Mouse (Mus musculus): ENCODE measurements around the gene Klhdc2. TPM values are rescaled to one million over a fixed set of nuclear protein-coding genes. Genes with fewer than 3 reads are reported as not detected.

Klhdc2 gene
- total RNA-seq (2012; rRNA removed), result 28.2 and 40.7 TPM in 2 replicates

GRCm38 (mm10) chr12:69296511-69297410 lies at the start of gene Klhdc2:
Klhdc2 (plus strand) TSS chr12:69296681.
- TF ChIP-seq MAFK (IDR thresholded peaks at IDR 0.05; ENCODE audit: insufficient read depth, low read depth, low read length), result no peak
- no peak for TF ChIP-seq ZNF384 (IDR thresholded peaks at IDR 0.05; ENCODE audit: low read depth, low read length)
- peak; percentile 78; the same call in 1 of the 2 replicates for TF ChIP-seq HCFC1 (IDR thresholded peaks at IDR 0.05; ENCODE audit: borderline replicate concordance, insufficient read depth, low read length)
- no peak for TF ChIP-seq CHD2 (IDR thresholded peaks at IDR 0.05; ENCODE audit: low read depth, low read length)
- TF ChIP-seq ZC3H11A (IDR thresholded peaks at IDR 0.05; ENCODE audit: borderline replicate concordance, low read depth, low read length), result no peak
- Histone ChIP-seq H3K36me3 (ENCODE audit: control insufficient read depth, insufficient read depth, low read length, poor library complexity, severe bottlenecking) (no peaks in the 10 kb centered on the region; the same call in 1 of the 2 replicates), H3K9me3 (ENCODE audit: control insufficient read depth, insufficient read depth, low read depth, low read length) (no peaks in the 10 kb centered on the region), H3K27ac (ENCODE audit: insufficient read depth, low read depth, low read length, poor library complexity, severe bottlenecking) (no peak within 1 kb of the TSS), H3K4me3 (ENCODE audit: insufficient read depth in 1 of 2, low read depth in 1 of 2, low read length in 2 of 2, poor library complexity in 1 of 2, severe bottlenecking in 1 of 2) (peak within 1 kb of the TSS; percentile 76 to 93), H3K4me1 (ENCODE audit: control insufficient read depth in 2 of 2, insufficient read depth in 2 of 2, low read length in 2 of 2, poor library complexity in 1 of 2) (peaks cover 0 to 3% of the 10 kb centered on the region in 2 experiments; a peak in 2 of 4 replicates), H3K9ac (ENCODE audit: insufficient read depth, low read depth, low read length, poor library complexity, severe bottlenecking) (peak within 1 kb of the TSS; percentile 83)
- in situ Hi-C loops (cut with MboI; ENCODE audit: low sequenced_read_pairs in 2 of 2, unreplicated experiment in 2 of 2), result no loop called here
- DNase-seq (ENCODE audit: low read depth, low spot score), result peak; percentile 40

- no peak overlapping the region for H3K27ac ChIP-seq (ENCODE audit: insufficient read depth, low read depth, low read length, poor library complexity, severe bottlenecking)
- in situ Hi-C loops (cut with MboI; ENCODE audit: low sequenced_read_pairs in 2 of 2, unreplicated experiment in 2 of 2), result no loop called here
- no peaks in the 10 kb centered on the region for H3K9me3 ChIP-seq (ENCODE audit: control insufficient read depth, insufficient read depth, low read depth, low read length)
- no peak overlapping the region for H3K9ac ChIP-seq (ENCODE audit: insufficient read depth, low read depth, low read length, poor library complexity, severe bottlenecking)
- TF ChIP-seq ZNF384 (IDR thresholded peaks at IDR 0.05; ENCODE audit: low read depth, low read length) (no peak), MAFK (IDR thresholded peaks at IDR 0.05; ENCODE audit: insufficient read depth, low read depth, low read length) (no peak), CHD2 (IDR thresholded peaks at IDR 0.05; ENCODE audit: low read depth, low read length) (no peak), ZC3H11A (IDR thresholded peaks at IDR 0.05; ENCODE audit: borderline replicate concordance, low read depth, low read length) (no peak), HCFC1 (IDR thresholded peaks at IDR 0.05; ENCODE audit: borderline replicate concordance, insufficient read depth, low read length) (no peak)
- no peaks in the 10 kb centered on the region for H3K36me3 ChIP-seq (ENCODE audit: control insufficient read depth, insufficient read depth, low read length, poor library complexity, severe bottlenecking)
- no peak for DNase-seq (ENCODE audit: low read depth, low spot score)
- H3K4me3 ChIP-seq (ENCODE audit: insufficient read depth in 1 of 2, low read depth in 1 of 2, low read length in 2 of 2, poor library complexity in 1 of 2, severe bottlenecking in 1 of 2), result no peak overlapping the region
- H3K4me1 ChIP-seq (ENCODE audit: control insufficient read depth in 2 of 2, insufficient read depth in 2 of 2, low read length in 2 of 2, poor library complexity in 1 of 2), result no peaks in the 10 kb centered on the region
These were observed 46.7 kb upstream of the Klhdc2 start for GRCm38 (mm10) chr12:69249766-69250165.

GRCm38 (mm10) chr12:69250756-69251155 lies 45.7 kb upstream of the Klhdc2 start:
- no peak overlapping the region for H3K9ac ChIP-seq (ENCODE audit: insufficient read depth, low read depth, low read length, poor library complexity, severe bottlenecking)
- no peak for DNase-seq (ENCODE audit: low read depth, low spot score)
- no peak overlapping the region for H3K4me3 ChIP-seq (ENCODE audit: insufficient read depth in 1 of 2, low read depth in 1 of 2, low read length in 2 of 2, poor library complexity in 1 of 2, severe bottlenecking in 1 of 2)
- no peaks in the 10 kb centered on the region for H3K36me3 ChIP-seq (ENCODE audit: control insufficient read depth, insufficient read depth, low read length, poor library complexity, severe bottlenecking)
- TF ChIP-seq ZC3H11A (IDR thresholded peaks at IDR 0.05; ENCODE audit: borderline replicate concordance, low read depth, low read length), result no peak
- TF ChIP-seq CHD2 (IDR thresholded peaks at IDR 0.05; ENCODE audit: low read depth, low read length), result no peak
- TF ChIP-seq HCFC1 (IDR thresholded peaks at IDR 0.05; ENCODE audit: borderline replicate concordance, insufficient read depth, low read length), result no peak
- TF ChIP-seq ZNF384 (IDR thresholded peaks at IDR 0.05; ENCODE audit: low read depth, low read length), result no peak
- TF ChIP-seq MAFK (IDR thresholded peaks at IDR 0.05; ENCODE audit: insufficient read depth, low read depth, low read length), result no peak
- H3K9me3 ChIP-seq (ENCODE audit: control insufficient read depth, insufficient read depth, low read depth, low read length), result no peaks in the 10 kb centered on the region
- no peaks in the 10 kb centered on the region for H3K4me1 ChIP-seq (ENCODE audit: control insufficient read depth in 2 of 2, insufficient read depth in 2 of 2, low read length in 2 of 2, poor library complexity in 1 of 2)
- in situ Hi-C loops (cut with MboI; ENCODE audit: low sequenced_read_pairs in 2 of 2, unreplicated experiment in 2 of 2), result no loop called here
- no peak overlapping the region for H3K27ac ChIP-seq (ENCODE audit: insufficient read depth, low read depth, low read length, poor library complexity, severe bottlenecking)

- Histone ChIP-seq H3K36me3 (ENCODE audit: control insufficient read depth, insufficient read depth, low read length, poor library complexity, severe bottlenecking) (no peaks in the 10 kb centered on the region), H3K9me3 (ENCODE audit: control insufficient read depth, insufficient read depth, low read depth, low read length) (no peaks in the 10 kb centered on the region), H3K4me3 (ENCODE audit: insufficient read depth in 1 of 2, low read depth in 1 of 2, low read length in 2 of 2, poor library complexity in 1 of 2, severe bottlenecking in 1 of 2) (no peak overlapping the region), H3K4me1 (ENCODE audit: control insufficient read depth in 2 of 2, insufficient read depth in 2 of 2, low read length in 2 of 2, poor library complexity in 1 of 2) (no peaks in the 10 kb centered on the region), H3K27ac (ENCODE audit: insufficient read depth, low read depth, low read length, poor library complexity, severe bottlenecking) (no peak overlapping the region), H3K9ac (ENCODE audit: insufficient read depth, low read depth, low read length, poor library complexity, severe bottlenecking) (no peak overlapping the region)
- in situ Hi-C loops (cut with MboI; ENCODE audit: low sequenced_read_pairs in 2 of 2, unreplicated experiment in 2 of 2), result no loop called here
- no peak for DNase-seq (ENCODE audit: low read depth, low spot score)
- TF ChIP-seq ZNF384 (IDR thresholded peaks at IDR 0.05; ENCODE audit: low read depth, low read length) (no peak), MAFK (IDR thresholded peaks at IDR 0.05; ENCODE audit: insufficient read depth, low read depth, low read length) (no peak), ZC3H11A (IDR thresholded peaks at IDR 0.05; ENCODE audit: borderline replicate concordance, low read depth, low read length) (no peak), HCFC1 (IDR thresholded peaks at IDR 0.05; ENCODE audit: borderline replicate concordance, insufficient read depth, low read length) (no peak), CHD2 (IDR thresholded peaks at IDR 0.05; ENCODE audit: low read depth, low read length) (no peak)
These were observed 42.7 kb upstream of the Klhdc2 start for GRCm38 (mm10) chr12:69253806-69254205.

Data from ES-E14 (cell line).